Mouse (Mus musculus) midbrain, embryonic 11.5 days (tissue): ENCODE measurements around the gene Chd1l. TPM values are rescaled to one million over a fixed set of nuclear protein-coding genes. Genes with fewer than 3 reads are reported as not detected.

Source experiments
- ATAC-seq: fragments of 200-750 bp; cut with Nextera tagmentation; 2 replicates; pipeline ENCODE4 v1.8.0; 2017; ENCODE audit warnings: moderate TSS enrichment, moderate library complexity; ENCODE audit not compliant: low FRiP score
- DNase-seq: peaks from one replicate; pipeline ENCODE4 v3.0.0; 2015; ENCODE audit warnings: low spot score; ENCODE audit errors: missing footprints
- H3K27ac ChIP-seq: fragments of 300-500 bp; sonication (generic); 2 replicates; pipeline ENCODE4 v1.5.1; 2014; ENCODE audit warnings: low read depth, low read length
- H3K27me3 ChIP-seq: fragments of 300-500 bp; sonication (generic); 2 replicates; pipeline ENCODE4 v1.6.1; 2014; ENCODE audit warnings: mild to moderate bottlenecking, low read length, moderate library complexity, mixed read lengths; ENCODE audit not compliant: control insufficient read depth, insufficient read depth
- H3K36me3 ChIP-seq: fragments of 300-500 bp; sonication (generic); 2 replicates; pipeline ENCODE4 v1.6.1; 2014; ENCODE audit warnings: mild to moderate bottlenecking, low read length, moderate library complexity, mixed read lengths; ENCODE audit not compliant: control insufficient read depth, insufficient read depth
- H3K4me1 ChIP-seq: fragments of 300-500 bp; sonication (generic); 2 replicates; pipeline ENCODE4 v1.6.1; 2014; ENCODE audit warnings: low read length; ENCODE audit not compliant: control insufficient read depth, insufficient read depth
- H3K4me2 ChIP-seq: fragments of 300-500 bp; sonication (generic); 2 replicates; pipeline ENCODE4 v1.6.1; 2014; ENCODE audit warnings: mild to moderate bottlenecking, moderate library complexity
- H3K4me3 ChIP-seq: fragments of 300-500 bp; sonication (generic); 2 replicates; pipeline ENCODE4 v1.5.1; 2014; ENCODE audit warnings: low read depth, low read length
- H3K9ac ChIP-seq: fragments of 300-500 bp; sonication (generic); 2 replicates; pipeline ENCODE4 v1.6.1; 2014; ENCODE audit warnings: low read length
- H3K9me3 ChIP-seq: fragments of 300-500 bp; sonication (generic); 2 replicates; pipeline ENCODE4 v1.6.1; 2016; ENCODE audit warnings: low read length; ENCODE audit not compliant: control insufficient read depth
- WGBS: fragments of 180-500 bp; shearing (Covaris S2); extraction: QIAGEN DNeasy Blood & Tissue Kit; methylation state at CpG from one replicate; pipeline ENCODE4 v1.1.7; 2014; 5-methylcytosine and 5-hydroxymethylcytosine counted together
- polyA plus RNA-seq: library from polyadenylated mRNA; unstranded; fragments of >200 nt; fragmentation: Nextera tagmentation; extraction: Ambion mirVana; gene quantifications from 2 replicates; pipeline ENCODE4 v1.2.1, GENCODE M21; 2014

Chd1l gene
- polyA plus RNA-seq, 1 experiment from 2014 or later = 20.1 TPM

- H3K4me3 ChIP-seq = no peak overlapping the region
- DNase-seq (peak; percentile 97), ATAC-seq (peak; percentile 82)
- H3K27ac ChIP-seq = no peak overlapping the region
- no peak overlapping the region for H3K4me2 ChIP-seq
- 72% methylated on average over 18 of the region's 18 CpGs for WGBS
- H3K36me3 ChIP-seq = peaks cover 6% of the 10 kb centered on the region
- no peaks in the 10 kb centered on the region for H3K27me3 ChIP-seq
- no peaks in the 10 kb centered on the region for H3K4me1 ChIP-seq
- H3K9me3 ChIP-seq = no peaks in the 10 kb centered on the region
- no peak overlapping the region for H3K9ac ChIP-seq
Observed at GRCm38 (mm10) chr3:97585383-97586160, 24.4 kb downstream of the Chd1l start.

DNA sequence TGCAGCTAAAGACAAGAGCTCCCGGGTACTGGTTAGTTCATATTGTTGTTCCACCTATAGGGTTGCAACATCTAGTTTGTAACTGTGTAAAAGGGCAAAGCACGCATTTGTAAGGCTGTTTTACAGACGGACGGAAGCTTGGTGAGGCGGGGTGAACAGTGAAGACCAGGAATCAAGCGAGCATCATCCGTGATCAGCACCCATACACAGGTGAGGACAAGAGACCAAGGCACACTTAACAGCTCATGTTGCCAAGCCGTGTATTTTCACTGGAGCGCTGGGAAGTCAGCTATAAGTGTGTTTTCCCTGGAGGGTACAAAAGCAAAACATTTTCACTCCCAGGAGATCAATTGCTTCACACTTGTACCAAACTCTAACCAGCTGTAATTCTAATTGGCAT lies 36.2 kb downstream of the Chd1l start:
- ATAC-seq (no peak), DNase-seq (no peak)
- Histone ChIP-seq H3K9me3 (no peaks in the 10 kb centered on the region), H3K4me1 (no peaks in the 10 kb centered on the region), H3K9ac (no peak overlapping the region), H3K4me3 (no peak overlapping the region), H3K27me3 (no peaks in the 10 kb centered on the region), H3K4me2 (no peak overlapping the region), H3K27ac (no peak overlapping the region), H3K36me3 (no peaks in the 10 kb centered on the region)
- WGBS = 86% methylated on average over 9 of the region's 9 CpGs

GRCm38 (mm10) chr3:97564588-97564987 lies 45.4 kb downstream of the Chd1l start:
- no peak overlapping the region for H3K4me2 ChIP-seq
- no peaks in the 10 kb centered on the region for H3K4me1 ChIP-seq
- no peaks in the 10 kb centered on the region for H3K27me3 ChIP-seq
- H3K27ac ChIP-seq = no peak overlapping the region
- no peaks in the 10 kb centered on the region for H3K9me3 ChIP-seq
- DNase-seq = no peak
- 91% methylated on average over 5 of the region's 5 CpGs for WGBS
- no peak overlapping the region for H3K4me3 ChIP-seq
- H3K9ac ChIP-seq = no peak overlapping the region
- no peaks in the 10 kb centered on the region for H3K36me3 ChIP-seq
- no peak for ATAC-seq

GRCm38 (mm10) chr3:97558554-97558953 lies 51.4 kb downstream of the Chd1l start:
- no peaks in the 10 kb centered on the region for H3K36me3 ChIP-seq
- no peak for DNase-seq
- WGBS = 88% methylated on average over 5 of the region's 5 CpGs

GRCm38 (mm10) chr3:97546205-97546604 lies 63.8 kb downstream of the Chd1l start:
- H3K27me3 ChIP-seq = no peaks in the 10 kb centered on the region
- 44% methylated on average over 8 of the region's 8 CpGs for WGBS
- no peaks in the 10 kb centered on the region for H3K4me1 ChIP-seq
- H3K9ac ChIP-seq = no peak overlapping the region
- H3K27ac ChIP-seq = no peak overlapping the region
- H3K4me3 ChIP-seq = no peak overlapping the region
- no peak overlapping the region for H3K4me2 ChIP-seq
- no peaks in the 10 kb centered on the region for H3K36me3 ChIP-seq
- H3K9me3 ChIP-seq = no peaks in the 10 kb centered on the region
- no peak for DNase-seq
- no peak for ATAC-seq

More at GRCm38 (mm10) chr3:97558554-97558953, 51.4 kb downstream of the Chd1l start:
- no peak overlapping the region for H3K27ac ChIP-seq
- H3K4me2 ChIP-seq = no peak overlapping the region
- H3K9me3 ChIP-seq = no peaks in the 10 kb centered on the region
- no peak for ATAC-seq
- no peak overlapping the region for H3K9ac ChIP-seq
- no peaks in the 10 kb centered on the region for H3K4me1 ChIP-seq
- no peaks in the 10 kb centered on the region for H3K27me3 ChIP-seq
- no peak overlapping the region for H3K4me3 ChIP-seq

DNA sequence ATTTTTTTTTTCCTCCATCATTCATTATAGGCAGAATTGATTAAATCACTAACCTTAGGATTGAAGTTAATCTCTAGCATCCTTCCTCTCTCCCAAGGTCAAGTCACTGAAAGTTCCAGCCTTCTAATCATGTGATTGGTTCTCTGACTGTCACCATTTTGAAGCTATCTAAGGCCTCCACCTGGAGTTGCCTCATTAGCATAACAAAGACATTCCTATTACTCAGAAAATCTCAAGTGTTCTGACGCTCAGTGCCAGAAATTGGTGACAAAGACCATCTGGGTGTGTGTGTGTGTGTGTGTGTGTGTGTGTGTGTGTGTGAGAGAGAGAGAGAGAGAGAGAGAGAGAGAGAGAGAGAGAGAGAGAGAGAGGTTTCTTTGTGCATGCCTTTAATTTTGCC lies 69.8 kb downstream of the Chd1l start:
- no peak overlapping the region for H3K9ac ChIP-seq
- no peak overlapping the region for H3K4me3 ChIP-seq
- H3K27ac ChIP-seq = no peak overlapping the region
- H3K4me1 ChIP-seq = no peaks in the 10 kb centered on the region
- H3K9me3 ChIP-seq = no peaks in the 10 kb centered on the region
- H3K4me2 ChIP-seq = no peak overlapping the region
- H3K36me3 ChIP-seq = no peaks in the 10 kb centered on the region
- ATAC-seq (no peak), DNase-seq (no peak)
- 14% methylated on average over 1 of the region's 1 CpGs for WGBS
- no peaks in the 10 kb centered on the region for H3K27me3 ChIP-seq

DNA sequence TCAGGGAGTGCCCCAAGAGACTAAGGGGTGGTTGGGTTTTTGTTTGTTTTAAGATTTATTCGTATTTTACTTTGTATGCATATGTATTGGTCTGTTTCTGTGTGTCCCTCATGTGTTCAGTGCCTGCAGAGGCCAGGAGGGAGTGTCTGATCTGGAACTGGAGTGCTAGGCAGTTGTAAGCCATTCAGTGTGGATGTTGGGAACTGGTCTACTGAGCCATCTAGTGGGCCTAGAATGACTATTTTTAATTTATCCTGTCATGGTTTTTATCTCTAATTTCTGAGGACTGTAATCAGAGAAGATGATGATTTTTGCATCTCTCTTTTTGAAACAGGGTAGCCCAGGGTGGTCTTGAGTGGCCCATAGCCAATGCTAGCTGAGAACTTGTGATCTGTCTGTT lies 71.4 kb downstream of the Chd1l start:
- H3K27me3 ChIP-seq = no peaks in the 10 kb centered on the region

GRCm38 (mm10) chr3:97537006-97537405 lies 73.0 kb downstream of the Chd1l start:
- H3K27ac ChIP-seq = no peak overlapping the region
- no peaks in the 10 kb centered on the region for H3K36me3 ChIP-seq
- H3K4me3 ChIP-seq = no peak overlapping the region
- no peak overlapping the region for H3K4me2 ChIP-seq
- no peaks in the 10 kb centered on the region for H3K9me3 ChIP-seq
- no peak overlapping the region for H3K9ac ChIP-seq
- no peaks in the 10 kb centered on the region for H3K4me1 ChIP-seq
- no peak for ATAC-seq
- no peak for DNase-seq
- H3K27me3 ChIP-seq = no peaks in the 10 kb centered on the region
- WGBS = 76% methylated on average over 2 of the region's 2 CpGs

More for the DNA sequence above, 71.4 kb downstream of the Chd1l start:
- ATAC-seq = no peak
- no peak overlapping the region for H3K9ac ChIP-seq
- DNase-seq = no peak
- no peak overlapping the region for H3K4me2 ChIP-seq
- H3K36me3 ChIP-seq = no peaks in the 10 kb centered on the region
- 60% methylated on average over 1 of the region's 1 CpGs for WGBS
- no peak overlapping the region for H3K4me3 ChIP-seq
- H3K27ac ChIP-seq = no peak overlapping the region
- H3K4me1 ChIP-seq = no peaks in the 10 kb centered on the region
- no peaks in the 10 kb centered on the region for H3K9me3 ChIP-seq

GRCm38 (mm10) chr3:97535660-97536059 lies 74.3 kb downstream of the Chd1l start:
- no peaks in the 10 kb centered on the region for H3K4me1 ChIP-seq
- ATAC-seq = no peak
- 86% methylated on average over 5 of the region's 5 CpGs for WGBS
- DNase-seq = no peak
- no peaks in the 10 kb centered on the region for H3K27me3 ChIP-seq
- H3K4me2 ChIP-seq = no peak overlapping the region
- no peak overlapping the region for H3K4me3 ChIP-seq
- no peaks in the 10 kb centered on the region for H3K9me3 ChIP-seq
- H3K36me3 ChIP-seq = no peaks in the 10 kb centered on the region
- H3K9ac ChIP-seq = no peak overlapping the region
- no peak overlapping the region for H3K27ac ChIP-seq
